Mouse (Mus musculus) liver (tissue): ENCODE data around the gene Hdac5.

Experiments
- DNase-seq: peaks from one replicate; pipeline ENCODE4 v3.0.0-alpha.2; 2020; ENCODE audit warnings: mixed read lengths

Gene Hdac5

GRCm38 (mm10) chr11:102230006-102230741 lies at the start of gene Hdac5:
Hdac5 (minus strand) TSS chr11:102230166.
- peak; percentile 97 for DNase-seq

- DNase-seq, result no peak
Observed at GRCm38 (mm10) chr11:102279595-102279994, 49.6 kb upstream of the Hdac5 start.

- no peak for DNase-seq
Observed at GRCm38 (mm10) chr11:102277754-102278153, 47.8 kb upstream of the Hdac5 start.

- DNase-seq, result peak; percentile 48
Observed at GRCm38 (mm10) chr11:102276411-102276915, 46.5 kb upstream of the Hdac5 start.

GRCm38 (mm10) chr11:102268520-102269244 lies 38.7 kb upstream of the Hdac5 start, which contains the start of gene Asb16:
Asb16 (plus strand) TSS chr11:102268743.
- no peak for DNase-seq

GRCm38 (mm10) chr11:102267480-102267879 lies 37.5 kb upstream of the Hdac5 start:
- peak; percentile 64 for DNase-seq

- no peak for DNase-seq
Observed at GRCm38 (mm10) chr11:102266631-102267355, 36.8 kb upstream of the Hdac5 start.

- DNase-seq, result no peak
Observed at GRCm38 (mm10) chr11:102265816-102266215, 35.9 kb upstream of the Hdac5 start.

GRCm38 (mm10) chr11:102263211-102263610 lies 33.2 kb upstream of the Hdac5 start:
- DNase-seq, result no peak

GRCm38 (mm10) chr11:102258521-102258920 lies 28.6 kb upstream of the Hdac5 start:
- no peak for DNase-seq

GRCm38 (mm10) chr11:102258095-102258494 lies 28.1 kb upstream of the Hdac5 start:
- no peak for DNase-seq

GRCm38 (mm10) chr11:102257514-102257913 lies 27.5 kb upstream of the Hdac5 start:
- no peak for DNase-seq

GRCm38 (mm10) chr11:102249351-102250090 lies 19.6 kb upstream of the Hdac5 start:
- peak; percentile 19 for DNase-seq

- DNase-seq, result peak; percentile 95
Observed at GRCm38 (mm10) chr11:102248630-102249230, 18.8 kb upstream of the Hdac5 start, which contains the start of gene BC030867. BC030867 (plus strand) TSS chr11:102248882.

- no peak for DNase-seq
Observed at GRCm38 (mm10) chr11:102246871-102247270, 16.9 kb upstream of the Hdac5 start.

GRCm38 (mm10) chr11:102246273-102246635 lies 16.3 kb upstream of the Hdac5 start:
- no peak for DNase-seq

- no peak for DNase-seq
Observed at GRCm38 (mm10) chr11:102245581-102246272, 15.8 kb upstream of the Hdac5 start.

- DNase-seq, result peak; percentile 64
Observed at GRCm38 (mm10) chr11:102244926-102245449, 15.0 kb upstream of the Hdac5 start.

- no peak for DNase-seq
Observed at GRCm38 (mm10) chr11:102241874-102242273, 11.9 kb upstream of the Hdac5 start.

GRCm38 (mm10) chr11:102241246-102241645 lies 11.3 kb upstream of the Hdac5 start:
- no peak for DNase-seq

- DNase-seq, result no peak
Observed at GRCm38 (mm10) chr11:102240636-102241035, 10.7 kb upstream of the Hdac5 start.
